Mouse (Mus musculus) kidney, embryonic 16.5 days (tissue): Measurements from ENCODE around the gene Kmt5b. TPM values are rescaled to one million over a fixed set of nuclear protein-coding genes. Genes with fewer than 3 reads are reported as not detected.
A peak's percentile ranks its signal among the peaks of the same experiment; 100 is the strongest.

Experiments used
- ATAC-seq: fragments of 200-750 bp; cut with Nextera tagmentation; 2 replicates; pipeline ENCODE4 v1.8.0; 2017; ENCODE audit warnings: moderate TSS enrichment; ENCODE audit not compliant: low FRiP score, low TSS enrichment
- H3K27ac ChIP-seq: fragments of 300-500 bp; sonication (generic); 2 replicates; pipeline ENCODE4 v1.5.1; 2014; ENCODE audit warnings: low read length
- H3K27me3 ChIP-seq: fragments of 300-500 bp; sonication (generic); 2 replicates; pipeline ENCODE4 v1.6.1; 2014; ENCODE audit warnings: low read length, control low read depth, mixed read lengths; ENCODE audit not compliant: insufficient read depth
- H3K36me3 ChIP-seq: fragments of 300-500 bp; sonication (generic); 2 replicates; pipeline ENCODE4 v1.6.1; 2014; ENCODE audit warnings: low read length, control low read depth, mixed read lengths; ENCODE audit not compliant: insufficient read depth
- H3K4me1 ChIP-seq: fragments of 300-500 bp; sonication (generic); 2 replicates; pipeline ENCODE4 v1.6.1; 2014; ENCODE audit warnings: low read length, control low read depth, mixed read lengths; ENCODE audit not compliant: insufficient read depth
- H3K4me2 ChIP-seq: fragments of 300-500 bp; sonication (generic); replicated peaks from 2 replicates; pipeline ENCODE4 v1.6.1; 2014; ENCODE audit warnings: low read depth, low read length
- H3K4me3 ChIP-seq: fragments of 300-500 bp; sonication (generic); 2 replicates; pipeline ENCODE4 v1.5.1; 2014; ENCODE audit warnings: mild to moderate bottlenecking, low read length
- H3K9ac ChIP-seq: fragments of 300-500 bp; sonication (generic); replicated peaks from 2 replicates; pipeline ENCODE4 v1.6.1; 2014; ENCODE audit warnings: low read length
- H3K9me3 ChIP-seq: fragments of 300-500 bp; sonication (generic); 2 replicates; pipeline ENCODE4 v1.6.1; 2016; ENCODE audit warnings: low read length, control low read depth
- WGBS: fragments of 180-500 bp; shearing (Covaris S2); extraction: QIAGEN DNeasy Blood & Tissue Kit; methylation state at CpG from one replicate; pipeline ENCODE4 v1.1.7; 2014; 5-methylcytosine and 5-hydroxymethylcytosine counted together
- polyA plus RNA-seq: library from polyadenylated mRNA; unstranded; fragments of >200 nt; fragmentation: Nextera tagmentation; extraction: Ambion mirVana; gene quantifications from 2 replicates; pipeline ENCODE4 v1.2.1, GENCODE M21; 2015

The Kmt5b gene
- polyA plus RNA-seq, 1 experiment from 2014 or later = 28.1 TPM

- H3K36me3 ChIP-seq = peaks cover 26% of the 10 kb centered on the region
- no peaks in the 10 kb centered on the region for H3K4me1 ChIP-seq
- H3K4me3 ChIP-seq = no peak overlapping the region
- no peak overlapping the region for H3K9ac ChIP-seq
- no peak for ATAC-seq
- H3K9me3 ChIP-seq = no peaks in the 10 kb centered on the region
- H3K27ac ChIP-seq = no peak overlapping the region
- 78% methylated on average over 12 of the region's 12 CpGs for WGBS
- no peak overlapping the region for H3K4me2 ChIP-seq
- no peaks in the 10 kb centered on the region for H3K27me3 ChIP-seq
Observed at GRCm38 (mm10) chr19:3815824-3816223, 48.6 kb downstream of the Kmt5b start.

DNA sequence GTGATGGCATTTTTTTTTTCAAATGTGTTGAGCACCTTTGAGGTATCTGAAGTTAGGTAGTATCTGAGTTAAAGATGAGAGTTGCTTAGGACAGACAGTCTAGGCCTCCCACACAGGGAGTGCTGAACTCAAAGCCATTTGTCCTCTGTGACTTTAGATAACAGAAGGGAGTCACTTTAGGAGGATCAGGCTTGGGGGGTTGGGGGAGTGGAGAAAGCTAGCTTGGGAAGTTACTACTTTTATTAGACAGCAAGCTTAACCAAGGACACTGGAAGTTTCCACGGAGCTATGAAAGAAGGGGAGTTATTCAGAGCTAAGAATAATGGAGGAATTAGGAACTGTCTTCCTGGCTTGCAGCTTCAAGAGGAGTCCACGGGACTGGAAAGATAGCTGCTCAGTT lies 51.9 kb downstream of the Kmt5b start:
- Histone ChIP-seq H3K9ac (no peak overlapping the region), H3K36me3 (peaks cover 24% of the 10 kb centered on the region), H3K9me3 (no peaks in the 10 kb centered on the region), H3K27me3 (no peaks in the 10 kb centered on the region), H3K4me1 (no peaks in the 10 kb centered on the region), H3K4me3 (no peak overlapping the region), H3K27ac (no peak overlapping the region), H3K4me2 (no peak overlapping the region)
- ATAC-seq = no peak
- 67% methylated on average over 2 of the region's 2 CpGs for WGBS

DNA sequence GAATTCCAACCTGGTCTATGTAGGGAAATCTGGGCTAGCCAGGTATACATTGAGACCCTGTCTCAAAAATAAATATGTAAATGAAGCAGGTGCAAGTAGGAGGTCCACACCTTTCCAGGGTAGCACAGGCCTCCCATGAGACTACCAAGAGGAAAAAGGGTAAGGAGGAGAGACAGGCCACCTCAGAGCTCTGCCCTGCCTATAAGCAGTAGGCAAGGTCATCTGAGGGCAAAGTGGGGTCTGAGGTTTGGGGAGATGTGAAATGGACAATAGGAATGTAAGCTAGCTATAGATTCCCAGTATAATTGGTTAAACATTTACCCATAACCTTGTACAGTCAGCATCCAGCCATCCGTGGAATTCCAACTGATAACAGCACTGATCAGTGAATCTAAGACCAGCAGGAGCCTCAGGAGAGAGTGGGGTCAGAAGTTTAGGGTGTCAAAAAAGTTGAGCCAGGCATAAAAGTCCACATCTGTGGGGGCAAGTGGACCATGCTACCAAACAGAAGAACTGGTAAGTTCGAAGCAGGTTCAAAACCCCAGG lies 52.8 kb downstream of the Kmt5b start:
- Histone ChIP-seq H3K4me3 (no peak overlapping the region), H3K27ac (peak overlapping the region; percentile 56; the same call in 1 of the 2 replicates), H3K27me3 (no peaks in the 10 kb centered on the region), H3K9ac (no peak overlapping the region), H3K4me2 (no peak overlapping the region), H3K36me3 (peaks cover 16% of the 10 kb centered on the region), H3K9me3 (no peaks in the 10 kb centered on the region), H3K4me1 (no peaks in the 10 kb centered on the region)
- peak; percentile 35; the same call in 1 of the 2 replicates for ATAC-seq
- 64% methylated on average over 2 of the region's 2 CpGs for WGBS

- Histone ChIP-seq H3K27me3 (no peaks in the 10 kb centered on the region), H3K36me3 (no peaks in the 10 kb centered on the region), H3K4me3 (no peak overlapping the region), H3K4me1 (no peaks in the 10 kb centered on the region), H3K9ac (no peak overlapping the region), H3K9me3 (no peaks in the 10 kb centered on the region), H3K27ac (no peak overlapping the region), H3K4me2 (no peak overlapping the region)
- ATAC-seq = no peak
Observed at GRCm38 (mm10) chr19:3825044-3825443, 57.8 kb downstream of the Kmt5b start.

DNA sequence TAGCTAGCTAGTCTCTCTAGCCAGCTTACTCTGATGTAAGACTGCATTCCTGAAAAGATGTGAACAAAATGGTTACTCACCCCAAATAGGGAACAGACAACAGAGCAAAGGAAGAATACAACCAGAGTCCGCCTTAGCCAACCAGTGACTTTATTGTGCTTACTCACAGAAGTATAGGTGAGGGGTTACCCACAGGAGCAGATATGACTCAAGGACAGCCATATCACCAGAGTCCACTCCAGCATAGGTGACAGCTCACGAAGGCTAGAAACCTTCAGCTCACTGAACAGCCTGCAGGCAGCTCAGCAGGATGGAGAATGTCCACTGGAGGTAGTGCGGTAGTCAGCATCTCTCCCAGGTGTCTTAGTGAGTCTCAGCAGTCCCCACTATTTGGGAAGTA lies 62.6 kb downstream of the Kmt5b start:
- no peaks in the 10 kb centered on the region for H3K27me3 ChIP-seq
- H3K9ac ChIP-seq = no peak overlapping the region
- no peaks in the 10 kb centered on the region for H3K36me3 ChIP-seq
- no peak overlapping the region for H3K27ac ChIP-seq
- no peak overlapping the region for H3K4me3 ChIP-seq
- no peak for ATAC-seq
- no peaks in the 10 kb centered on the region for H3K9me3 ChIP-seq
- WGBS = 79% methylated on average over 3 of the region's 3 CpGs
- no peak overlapping the region for H3K4me2 ChIP-seq
- H3K4me1 ChIP-seq = peaks cover 9% of the 10 kb centered on the region

DNA sequence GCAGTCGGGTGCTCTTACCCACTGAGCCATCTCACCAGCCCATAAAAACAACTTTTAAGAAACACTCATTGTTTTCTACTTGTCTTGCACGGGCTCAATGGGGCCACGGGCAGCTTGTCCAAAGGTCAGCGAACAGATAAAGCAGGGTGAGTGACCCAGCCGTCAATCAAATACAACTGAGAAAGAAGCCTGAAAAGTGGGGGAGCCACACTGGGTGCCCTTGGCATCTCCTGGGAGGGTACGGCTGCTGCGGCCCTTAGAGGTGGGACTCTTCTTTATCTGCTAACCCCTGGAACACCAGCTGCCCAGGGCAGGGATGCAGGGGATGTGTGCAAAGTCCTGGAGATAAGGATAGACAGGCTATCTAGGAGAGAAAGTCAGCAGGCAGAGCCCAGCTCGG lies 64.5 kb downstream of the Kmt5b start:
- peaks cover 9% of the 10 kb centered on the region for H3K4me1 ChIP-seq
- H3K36me3 ChIP-seq = no peaks in the 10 kb centered on the region
- H3K4me3 ChIP-seq = no peak overlapping the region
- no peaks in the 10 kb centered on the region for H3K9me3 ChIP-seq
- no peak overlapping the region for H3K4me2 ChIP-seq
- H3K27me3 ChIP-seq = no peaks in the 10 kb centered on the region
- H3K27ac ChIP-seq = 0 out of 2 replicates have a peak overlapping the region, but pooled peaks have one; percentile 7
- no peak for ATAC-seq
- no peak overlapping the region for H3K9ac ChIP-seq
- 73% methylated on average over 8 of the region's 8 CpGs for WGBS

GRCm38 (mm10) chr19:3832851-3833353 lies 65.7 kb downstream of the Kmt5b start:
- H3K4me1 ChIP-seq = peaks cover 9% of the 10 kb centered on the region
- no peaks in the 10 kb centered on the region for H3K27me3 ChIP-seq
- no peak overlapping the region for H3K4me3 ChIP-seq
- no peaks in the 10 kb centered on the region for H3K36me3 ChIP-seq
- H3K27ac ChIP-seq = peak overlapping the region; percentile 89
- no peaks in the 10 kb centered on the region for H3K9me3 ChIP-seq
- H3K4me2 ChIP-seq = no peak overlapping the region
- WGBS = 36% methylated on average over 4 of the region's 4 CpGs
- 0 out of 2 replicates have a peak overlapping the region, but pooled peaks have one; percentile 7 for H3K9ac ChIP-seq
- ATAC-seq = peak; percentile 90

DNA sequence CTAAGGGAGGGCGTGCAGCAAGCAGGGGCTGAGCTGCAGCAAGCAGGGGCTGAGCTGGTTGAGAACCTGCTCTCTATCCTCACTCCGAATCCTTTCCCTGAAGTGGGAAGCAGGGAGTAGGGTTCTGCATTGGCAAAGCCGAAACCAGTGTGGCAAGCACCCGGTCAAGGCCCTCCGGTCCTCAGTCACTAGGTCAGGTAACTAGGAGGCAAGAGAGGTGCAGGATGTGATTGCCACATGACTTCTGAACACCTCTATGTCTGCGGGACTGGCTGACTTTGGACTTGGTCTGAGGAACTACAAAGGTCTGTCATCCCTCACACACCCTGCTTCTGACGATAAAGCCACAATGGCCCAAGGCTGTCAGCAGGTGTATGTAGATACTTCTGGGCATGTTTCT lies 67.1 kb downstream of the Kmt5b start:
- Histone ChIP-seq H3K9ac (peak overlapping the region; percentile 44; the same call in 1 of the 2 replicates), H3K36me3 (no peaks in the 10 kb centered on the region), H3K4me2 (no peak overlapping the region), H3K27me3 (no peaks in the 10 kb centered on the region), H3K9me3 (no peaks in the 10 kb centered on the region), H3K27ac (peak overlapping the region; percentile 89), H3K4me3 (no peak overlapping the region), H3K4me1 (peaks cover 9% of the 10 kb centered on the region)
- WGBS = 90% methylated on average over 7 of the region's 7 CpGs
- ATAC-seq = no peak

DNA sequence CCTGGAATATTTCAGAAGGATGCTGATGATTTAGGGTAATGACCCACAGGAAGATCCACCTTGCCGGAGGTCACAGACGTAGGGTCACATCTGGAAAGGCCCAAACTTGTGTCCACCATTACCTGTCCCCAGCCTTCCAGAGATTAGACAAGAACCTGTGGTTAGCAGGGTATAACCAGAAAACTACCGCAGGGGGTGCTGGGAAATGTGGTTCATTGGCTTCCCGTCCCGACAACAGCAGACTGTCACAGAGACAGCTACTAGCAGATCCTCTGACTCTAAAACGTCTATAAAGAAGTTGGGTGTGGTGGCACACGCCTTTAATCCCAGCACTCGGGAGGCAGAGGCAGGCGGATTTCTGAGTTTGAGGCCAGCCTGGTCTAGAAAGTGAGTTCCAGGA lies 69.6 kb downstream of the Kmt5b start:
- Histone ChIP-seq H3K9ac (no peak overlapping the region), H3K9me3 (no peaks in the 10 kb centered on the region), H3K36me3 (no peaks in the 10 kb centered on the region), H3K4me3 (no peak overlapping the region), H3K27ac (no peak overlapping the region), H3K4me1 (peaks cover 9% of the 10 kb centered on the region), H3K27me3 (no peaks in the 10 kb centered on the region), H3K4me2 (no peak overlapping the region)
- WGBS = 86% methylated on average over 9 of the region's 9 CpGs
- no peak for ATAC-seq

GRCm38 (mm10) chr19:3838931-3839330 lies 71.7 kb downstream of the Kmt5b start:
- Histone ChIP-seq H3K36me3 (no peaks in the 10 kb centered on the region), H3K4me1 (0 out of 2 replicates have a peak, but pooled peaks cover 6% of the 10 kb centered on the region), H3K4me2 (no peak overlapping the region), H3K27me3 (no peaks in the 10 kb centered on the region), H3K27ac (no peak overlapping the region), H3K9me3 (no peaks in the 10 kb centered on the region), H3K4me3 (no peak overlapping the region), H3K9ac (no peak overlapping the region)
- no peak for ATAC-seq
- 72% methylated on average over 3 of the region's 3 CpGs for WGBS
